Mouse (Mus musculus) stomach, postnatal 0 days (tissue): ENCODE measurements around the gene Cd247.

Experiments
- CTCF ChIP-seq: IDR thresholded peaks from 2 replicates; pipeline ENCODE4 v1.5.1; 2016; ENCODE audit warnings: antibody characterized with exemption, low read depth, mild to moderate bottlenecking, moderate library complexity
- EP300 ChIP-seq: optimal IDR thresholded peaks from 2 replicates; pipeline ENCODE3; 2016; ENCODE audit warnings: antibody characterized with exemption

DNA sequence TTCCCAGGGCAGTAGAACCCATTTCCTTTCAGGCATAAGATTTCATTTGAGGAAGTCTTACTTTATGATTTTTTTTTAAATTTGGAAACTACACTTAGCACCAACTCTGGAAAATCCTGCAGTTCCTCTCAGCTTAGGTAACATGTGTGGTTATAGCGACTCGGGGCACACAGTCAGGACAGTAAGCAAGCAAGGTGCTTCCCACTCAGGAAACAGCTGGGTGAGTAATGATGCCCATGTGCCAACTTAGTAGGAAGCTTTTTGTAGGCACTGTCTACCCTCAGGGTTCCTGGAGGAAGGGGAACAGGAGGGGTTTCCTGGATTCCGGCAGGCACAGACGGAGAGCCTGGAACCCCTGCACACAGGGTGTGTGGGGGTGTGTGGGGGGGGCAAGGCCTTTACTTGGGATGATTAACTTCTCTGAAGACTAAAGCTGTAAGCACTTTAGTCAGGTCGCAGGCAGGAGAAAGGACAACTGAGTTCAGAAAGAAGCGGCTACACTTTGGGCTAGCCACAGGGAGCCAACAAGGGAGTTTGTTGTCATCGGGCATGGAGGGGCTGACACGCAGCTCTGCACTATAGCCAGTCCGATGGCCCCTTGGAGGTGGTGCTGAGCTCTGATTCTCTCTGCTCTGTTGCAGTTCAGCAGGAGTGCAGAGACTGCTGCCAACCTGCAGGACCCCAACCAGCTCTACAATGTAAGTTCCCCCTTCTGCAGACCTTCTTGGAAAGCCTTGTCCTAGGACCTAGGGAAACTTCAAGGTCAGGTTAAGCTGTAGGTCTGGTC is 67.5 kb downstream of the Cd247 start:
- TF ChIP-seq CTCF (no peak), EP300 (no peak)
